Mouse (Mus musculus) monocyte, adult 5-6 weeks (primary cell): ENCODE results near the gene Tmem119. TPM values are rescaled to one million over a fixed set of nuclear protein-coding genes. Genes with fewer than 3 reads are reported as not detected.
"Not testable (repeated sequence)": the region's sequence is repeated elsewhere in the genome, so short reads cannot be mapped to it uniquely, and the experiment has no call there.

ENCODE experiments used
- ATAC-seq: fragments of 153-309, 156-312 bp; replicated peaks from 2 replicates; pipeline ENCODE4 v1.8.0; 2017; ENCODE audit warnings: mild to moderate bottlenecking; ENCODE audit not compliant: low TSS enrichment, insufficient number of reproducible peaks, severe bottlenecking, poor library complexity, low FRiP score
- total RNA-seq: library from RNA; stranded (forward); fragments of 200-1000, 200-491, 200-594 nt; gene quantifications from 3 replicates; pipeline ENCODE4 v1.2.3, GENCODE M21; 2017

The Tmem119 gene
- total RNA-seq, 1 experiment from 2014 or later: not detected

DNA sequence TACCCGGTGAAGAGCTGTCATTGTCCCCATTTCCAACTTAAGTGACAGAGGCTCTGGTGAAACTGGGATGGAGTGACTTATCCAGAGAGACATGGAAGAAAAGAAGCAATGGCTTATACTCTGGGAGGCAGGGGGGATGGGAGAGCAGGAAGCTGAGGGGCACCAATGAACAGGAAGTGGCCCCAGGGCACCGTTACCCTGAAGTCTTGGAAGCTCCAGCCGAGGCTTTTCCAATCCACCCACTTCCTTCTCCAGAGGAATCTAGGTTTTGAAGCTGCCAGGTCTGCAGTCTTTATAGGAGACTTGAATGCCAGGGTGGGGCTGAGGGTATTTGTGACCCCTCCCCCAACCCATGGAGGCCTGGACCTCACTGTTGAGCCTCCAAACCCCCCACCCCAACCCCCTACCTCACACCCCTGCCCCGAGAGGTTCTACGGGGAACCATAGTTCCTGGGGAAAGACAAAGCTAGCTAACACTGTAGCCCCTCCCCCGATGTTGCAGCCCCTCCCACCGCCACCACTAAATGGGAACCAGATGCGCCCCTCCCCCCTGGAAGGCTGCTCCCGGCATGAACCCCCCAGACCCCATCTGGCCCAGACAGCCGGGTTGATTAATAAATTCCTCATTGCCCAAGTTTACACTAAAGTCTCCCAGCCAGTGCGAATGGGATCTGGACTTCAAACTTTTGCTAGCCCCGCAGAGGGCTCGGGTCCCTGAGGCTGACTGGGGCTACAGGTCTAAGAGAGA is 3.7 kb downstream of the Tmem119 start:
- ATAC-seq: no peak

DNA sequence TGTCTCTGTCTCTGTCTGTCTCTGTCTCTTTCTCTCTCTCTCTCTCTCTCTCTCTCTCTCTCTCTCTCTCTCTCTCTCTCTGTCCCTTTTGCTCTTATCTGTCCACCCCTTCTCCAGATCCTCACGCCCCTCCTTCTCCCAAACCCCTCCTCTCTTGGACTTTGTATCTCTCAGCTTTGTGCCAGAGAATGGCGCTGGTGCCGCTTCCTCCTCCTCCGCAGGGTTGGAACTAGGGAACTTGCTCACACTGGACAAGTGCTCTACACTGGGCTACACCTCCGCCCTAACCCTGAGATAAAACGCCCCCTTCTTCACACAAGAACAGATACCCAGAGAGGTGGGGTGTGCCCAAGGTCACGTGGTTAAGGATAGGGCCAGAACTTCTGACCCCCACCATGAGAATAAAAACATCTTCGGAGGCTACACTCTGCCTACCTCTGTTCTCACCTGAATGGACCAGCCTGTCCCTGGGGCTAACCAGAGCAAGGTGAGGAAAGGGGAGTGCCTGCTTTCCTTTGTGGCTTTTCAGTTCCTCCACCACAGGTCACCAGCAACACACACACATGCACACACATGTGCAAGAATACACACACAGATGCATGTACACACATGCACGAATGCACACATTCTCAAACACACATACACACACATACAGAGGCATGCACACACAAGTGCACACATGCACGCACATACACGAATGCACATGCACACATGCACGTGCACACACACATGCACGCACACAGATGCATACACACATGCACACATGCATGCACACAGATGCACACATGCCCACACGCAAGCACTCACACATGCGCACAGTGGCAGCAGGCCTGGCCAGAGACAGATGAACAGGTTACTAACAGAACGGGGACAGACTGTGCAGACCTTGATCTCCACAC is 8.9 kb downstream of the Tmem119 start:
- no peak for ATAC-seq

DNA sequence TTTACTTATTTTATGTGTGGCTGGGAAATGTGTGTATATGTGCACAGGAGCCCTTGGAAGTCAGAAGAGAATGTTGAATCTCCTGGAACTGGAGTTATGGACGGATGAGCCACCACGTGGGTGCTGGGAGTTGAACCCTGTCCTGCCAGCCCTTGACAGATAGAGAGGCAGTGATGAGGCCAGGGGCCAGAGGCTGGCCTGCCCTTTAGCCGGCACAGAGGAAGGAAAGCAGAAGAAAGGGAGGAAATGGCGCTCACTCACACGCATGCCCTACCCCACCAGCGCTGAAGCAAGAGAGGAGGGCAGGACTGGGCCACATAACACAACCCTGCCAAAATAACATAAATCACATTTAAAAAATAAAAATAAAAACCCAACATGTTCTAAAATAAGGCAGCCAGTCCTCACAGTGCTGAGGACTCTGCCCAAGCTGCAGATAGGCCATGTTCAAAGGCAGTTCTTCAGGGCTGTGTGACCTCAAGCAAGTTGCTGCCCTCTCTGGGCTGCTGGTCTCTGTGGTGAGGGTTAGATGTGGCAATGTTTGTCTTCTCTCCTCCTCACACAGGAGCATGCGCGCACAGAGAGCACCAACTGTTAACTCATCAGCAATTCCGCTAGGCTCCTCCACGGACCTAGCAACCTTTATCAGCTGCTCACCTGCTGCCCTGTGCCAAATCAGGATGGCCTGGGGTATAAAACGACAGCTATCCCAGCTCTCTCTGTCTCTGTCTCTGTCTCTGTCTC is 9.7 kb downstream of the Tmem119 start:
- ATAC-seq: peak; percentile 52

DNA sequence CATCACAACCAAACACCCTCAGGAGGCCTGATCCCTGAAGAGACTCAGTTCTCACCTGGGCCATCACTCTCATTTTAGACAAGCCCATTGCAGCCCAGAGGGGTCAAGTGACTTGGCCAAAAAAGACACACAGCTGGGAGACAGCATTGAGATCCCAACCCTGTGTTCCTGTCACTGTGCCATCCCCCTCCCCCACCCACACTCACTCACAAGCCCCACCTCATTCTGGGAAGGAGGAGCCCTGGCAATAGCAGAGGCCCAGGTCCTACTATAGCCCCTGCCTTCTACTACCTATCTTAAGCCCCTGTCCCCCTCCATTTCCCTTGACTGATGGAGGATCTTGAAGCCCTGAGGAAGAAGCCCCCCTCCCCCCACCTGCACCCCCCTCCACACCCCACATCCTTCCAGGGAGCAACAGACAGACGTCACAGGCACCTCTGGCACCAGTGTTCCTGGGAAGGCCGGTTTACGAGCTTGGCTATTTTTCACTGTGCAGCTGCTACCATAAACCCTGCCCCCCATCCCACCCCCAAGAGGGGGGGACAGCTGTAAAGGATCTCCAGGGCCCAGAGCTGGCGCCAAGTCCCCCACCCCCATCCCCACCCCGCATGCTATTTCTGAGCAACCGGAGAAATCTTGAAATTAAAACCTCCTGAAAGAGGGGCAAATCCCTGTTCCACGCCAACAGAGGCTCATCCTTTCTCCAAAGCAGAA is 11.1 kb downstream of the Tmem119 start:
- no peak for ATAC-seq

DNA sequence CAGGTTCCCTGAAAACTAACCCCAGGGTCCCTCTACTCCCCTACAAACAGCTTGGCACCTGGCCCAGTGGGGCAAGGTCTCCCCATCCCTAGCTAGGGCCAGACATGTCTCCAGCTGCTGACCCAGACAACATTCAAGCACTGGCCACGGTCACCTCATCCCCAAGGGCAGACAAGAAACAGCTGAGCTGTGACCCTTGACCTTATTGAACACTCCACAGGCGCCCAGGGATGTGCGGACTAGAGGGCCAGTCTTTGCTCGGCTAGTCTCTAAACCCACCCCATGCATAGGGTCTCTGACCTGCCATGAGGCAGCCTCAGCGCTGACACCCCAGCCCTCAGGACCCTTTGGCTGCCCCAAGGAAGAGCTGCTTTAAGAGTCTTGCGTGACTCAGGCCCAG is 11.7 kb downstream of the Tmem119 start:
- no peak for ATAC-seq

DNA sequence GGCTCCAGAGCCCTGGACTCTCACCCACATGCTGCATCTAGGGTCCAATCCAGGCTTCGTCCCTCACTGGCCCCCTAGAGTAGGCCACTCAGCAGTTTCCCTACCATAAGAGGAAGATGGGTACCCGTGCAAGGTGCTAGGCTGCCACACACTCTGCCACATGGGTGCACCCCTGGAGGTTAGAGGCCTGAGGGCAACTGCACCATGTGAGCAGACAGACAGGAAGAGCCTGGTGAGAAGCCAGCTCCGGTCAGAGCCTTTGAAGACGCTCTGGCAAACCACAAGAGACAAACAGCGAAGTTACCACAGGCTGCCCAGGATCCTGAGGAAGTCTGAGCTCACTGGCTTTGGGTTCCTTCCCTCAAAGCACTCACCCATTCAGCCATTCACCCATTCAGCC is 13.3 kb downstream of the Tmem119 start:
- peak; percentile 37 for ATAC-seq

DNA sequence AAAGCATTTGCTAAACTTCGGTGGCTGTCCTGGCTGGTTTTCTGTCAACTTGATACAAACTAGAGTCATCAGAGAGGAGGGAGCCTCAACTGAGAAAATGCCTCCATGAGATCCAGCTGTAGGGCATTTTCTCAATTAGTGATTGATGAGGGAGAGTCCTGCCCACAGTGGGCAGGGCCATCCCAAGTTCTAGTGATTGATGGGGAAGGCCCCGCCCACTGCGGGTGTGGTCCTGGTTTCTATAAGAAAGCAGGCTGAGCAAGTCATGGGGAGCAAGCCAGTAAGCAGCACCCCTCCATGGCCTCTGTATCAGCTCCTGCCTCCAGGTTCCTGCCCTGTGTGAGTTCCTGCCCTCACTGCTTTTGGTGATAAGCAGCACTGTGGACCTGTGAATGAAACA is 16.2 kb downstream of the Tmem119 start:
- ATAC-seq: not testable (repeated sequence)

DNA sequence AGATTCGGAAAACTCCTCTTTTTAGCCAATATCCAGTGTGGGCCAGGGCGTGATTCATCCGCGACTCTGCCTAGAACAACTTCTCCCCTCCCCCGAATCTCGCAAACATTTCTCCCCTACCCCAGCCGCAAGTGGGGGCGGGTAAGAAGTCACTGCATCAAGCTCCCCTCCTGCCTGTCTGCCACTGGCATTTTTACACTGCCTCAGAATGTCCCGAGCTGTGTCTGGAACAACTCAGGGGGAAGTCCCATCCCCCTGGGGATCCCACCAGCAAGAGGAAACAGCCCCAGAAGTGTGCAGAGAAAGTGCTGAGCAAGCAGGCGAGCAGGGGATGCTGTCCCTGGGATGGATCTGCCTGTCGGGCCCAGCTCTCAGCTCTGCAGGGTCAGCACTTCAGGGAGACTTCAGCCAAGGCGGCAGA is 16.7 kb downstream of the Tmem119 start:
- no peak for ATAC-seq

DNA sequence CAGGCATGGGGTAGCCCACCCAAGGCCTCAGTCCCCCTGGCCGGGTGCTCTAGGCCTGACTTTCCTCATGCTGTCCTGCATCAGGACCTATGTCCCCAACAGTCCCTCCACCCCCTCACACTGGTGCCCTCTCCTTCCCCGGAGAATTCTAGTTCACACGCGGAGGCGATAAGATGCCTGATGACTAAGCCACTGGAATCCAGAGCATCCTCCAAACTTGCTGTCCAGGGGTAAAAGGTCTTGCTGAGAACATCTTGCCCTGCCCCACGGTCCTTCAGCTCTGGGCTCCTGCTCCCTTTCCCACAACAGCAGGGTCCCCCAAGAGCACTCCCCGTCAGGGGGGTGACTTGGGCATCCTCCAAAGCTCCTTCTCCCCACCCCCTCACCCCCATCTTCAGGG is 17.7 kb downstream of the Tmem119 start:
- no peak for ATAC-seq

DNA sequence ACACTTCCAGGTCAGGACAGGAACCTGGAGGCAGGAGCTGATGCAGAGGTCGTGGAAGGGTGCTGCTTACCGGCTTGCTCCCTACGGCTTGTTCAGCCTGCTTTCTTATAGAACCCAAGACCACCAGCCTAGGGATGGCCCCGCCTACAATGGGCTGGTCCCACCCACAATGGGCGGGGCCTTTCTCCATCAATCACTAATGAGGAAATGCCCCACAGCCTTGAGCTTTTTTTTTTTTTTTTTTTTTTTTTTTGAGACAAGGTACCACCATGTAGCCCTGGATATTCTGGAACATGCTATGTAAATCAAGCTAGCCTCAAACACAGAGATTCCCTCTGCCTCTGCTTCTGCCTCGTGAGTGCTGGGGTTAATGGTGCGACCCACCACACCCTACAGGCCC is 18.4 kb downstream of the Tmem119 start:
- ATAC-seq: no peak

DNA sequence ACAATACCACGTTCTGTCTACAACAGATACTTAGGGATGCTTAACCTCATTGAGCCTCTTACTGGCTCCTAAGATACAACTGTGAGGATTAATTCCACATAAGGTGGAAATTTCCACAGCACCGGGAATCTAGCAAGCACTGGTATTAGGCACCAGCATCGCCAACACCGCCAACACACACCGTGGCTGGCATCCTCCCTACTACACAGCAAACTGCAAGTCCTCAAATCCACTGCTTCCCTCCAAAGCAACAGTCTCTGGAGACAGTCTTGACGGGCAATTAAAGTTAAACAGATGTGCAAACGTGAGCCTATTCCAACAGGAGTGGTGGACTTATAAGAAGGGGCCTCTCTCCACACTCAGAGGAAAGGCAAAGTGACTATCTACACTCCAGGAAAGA is 19.1 kb downstream of the Tmem119 start:
- ATAC-seq: no peak

DNA sequence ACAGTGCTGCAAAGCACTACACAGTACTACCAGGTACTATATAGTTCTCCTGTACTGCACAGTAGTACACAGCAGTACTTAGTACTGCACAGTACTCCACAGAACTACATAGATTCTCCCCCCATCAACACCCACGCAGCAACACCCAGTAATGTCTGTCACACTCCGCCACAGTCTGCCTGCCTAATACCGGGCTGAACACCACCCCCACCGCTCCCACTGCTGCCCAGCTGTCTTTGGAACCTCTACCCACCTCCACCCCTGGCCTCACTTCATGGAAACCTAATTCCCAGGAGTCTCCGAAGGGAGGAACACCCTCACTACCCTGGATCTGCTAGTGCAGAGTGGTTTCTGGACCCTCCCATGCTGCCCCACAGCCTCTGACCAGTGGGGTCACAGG is 19.6 kb downstream of the Tmem119 start:
- ATAC-seq: no peak

DNA sequence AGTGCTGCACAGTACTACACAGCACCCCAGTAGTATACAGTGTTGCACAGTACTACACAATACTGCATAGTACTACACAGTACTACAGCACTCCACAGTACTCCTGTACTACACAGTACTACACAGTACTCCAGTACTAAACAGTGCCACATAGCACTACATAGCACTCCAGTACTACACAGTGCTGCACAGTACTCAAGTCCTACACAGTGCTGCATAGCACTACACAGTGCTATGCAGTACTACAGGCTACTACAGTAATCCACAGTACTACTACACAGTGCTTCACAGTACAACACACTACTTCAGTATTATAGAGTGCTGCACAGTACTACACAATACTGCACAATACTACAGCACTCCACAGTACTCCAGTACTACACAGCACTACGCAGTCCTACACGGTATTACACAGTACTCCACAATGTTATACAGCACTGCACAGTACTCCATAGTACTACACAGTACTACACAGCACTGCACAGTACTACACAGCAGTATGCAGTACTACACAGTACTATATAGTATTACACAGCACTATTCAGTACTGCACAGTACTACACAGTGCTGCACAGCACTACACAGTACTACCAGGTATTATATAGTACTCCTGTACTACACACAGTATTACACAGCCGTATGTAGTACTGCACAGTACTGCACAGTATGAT is 20.1 kb downstream of the Tmem119 start:
- no peak for ATAC-seq

DNA sequence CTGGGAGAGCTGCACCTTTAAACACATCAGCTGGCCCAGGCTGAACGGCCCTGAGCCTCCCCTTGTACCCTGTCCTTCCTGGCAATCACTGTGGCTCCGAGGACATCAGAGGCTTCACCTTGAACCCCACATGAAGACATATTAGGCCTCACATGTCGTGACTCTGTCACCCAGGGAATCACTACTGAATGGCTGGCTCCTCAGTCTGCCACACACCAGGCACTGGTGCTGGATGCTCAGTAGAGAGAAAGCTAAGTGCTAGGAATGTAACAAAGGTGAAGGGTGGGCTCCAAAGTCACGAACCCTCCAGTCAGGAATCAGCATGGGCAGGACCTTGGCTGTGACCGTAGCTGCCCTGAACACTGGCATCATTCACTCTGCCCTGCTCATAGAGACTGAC is 20.7 kb downstream of the Tmem119 start:
- no peak for ATAC-seq

DNA sequence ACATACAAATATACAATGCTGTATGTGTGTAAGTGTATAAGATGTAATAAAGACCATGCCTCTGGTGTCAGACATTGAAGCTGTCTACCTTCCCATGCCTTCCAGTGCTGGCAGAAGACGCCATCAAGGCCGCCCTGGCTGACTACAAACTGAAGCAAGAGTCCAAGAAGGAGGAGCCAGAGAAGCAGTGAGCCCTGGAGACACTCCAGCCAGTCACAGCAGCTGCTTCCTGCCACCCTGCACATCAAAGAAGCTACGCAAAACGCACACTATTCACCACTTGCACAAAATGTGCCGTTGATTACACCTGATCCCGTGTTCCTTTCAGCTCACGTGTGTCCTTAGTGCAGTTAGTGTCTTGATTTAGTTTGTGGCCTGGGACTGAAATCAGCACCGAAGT is 22.6 kb downstream of the Tmem119 start:
- ATAC-seq: not testable (repeated sequence)

DNA sequence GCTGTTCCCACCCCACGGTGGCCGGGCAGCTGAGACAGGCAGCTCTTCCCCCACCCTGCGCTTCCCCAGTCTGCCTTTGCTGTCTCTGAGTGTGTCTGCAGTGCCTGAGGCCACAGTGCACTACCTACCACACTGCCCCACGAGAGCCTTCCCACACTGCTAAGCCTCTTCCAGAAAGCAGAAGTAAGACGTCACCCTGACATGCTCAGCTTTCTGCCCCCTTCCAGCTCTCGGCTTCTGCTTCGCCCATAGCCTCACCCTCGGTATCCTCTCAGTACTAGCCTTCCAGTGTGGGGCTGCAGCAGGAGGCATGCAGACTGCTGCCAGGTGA is 23.5 kb downstream of the Tmem119 start:
- peak; percentile 72 for ATAC-seq

DNA sequence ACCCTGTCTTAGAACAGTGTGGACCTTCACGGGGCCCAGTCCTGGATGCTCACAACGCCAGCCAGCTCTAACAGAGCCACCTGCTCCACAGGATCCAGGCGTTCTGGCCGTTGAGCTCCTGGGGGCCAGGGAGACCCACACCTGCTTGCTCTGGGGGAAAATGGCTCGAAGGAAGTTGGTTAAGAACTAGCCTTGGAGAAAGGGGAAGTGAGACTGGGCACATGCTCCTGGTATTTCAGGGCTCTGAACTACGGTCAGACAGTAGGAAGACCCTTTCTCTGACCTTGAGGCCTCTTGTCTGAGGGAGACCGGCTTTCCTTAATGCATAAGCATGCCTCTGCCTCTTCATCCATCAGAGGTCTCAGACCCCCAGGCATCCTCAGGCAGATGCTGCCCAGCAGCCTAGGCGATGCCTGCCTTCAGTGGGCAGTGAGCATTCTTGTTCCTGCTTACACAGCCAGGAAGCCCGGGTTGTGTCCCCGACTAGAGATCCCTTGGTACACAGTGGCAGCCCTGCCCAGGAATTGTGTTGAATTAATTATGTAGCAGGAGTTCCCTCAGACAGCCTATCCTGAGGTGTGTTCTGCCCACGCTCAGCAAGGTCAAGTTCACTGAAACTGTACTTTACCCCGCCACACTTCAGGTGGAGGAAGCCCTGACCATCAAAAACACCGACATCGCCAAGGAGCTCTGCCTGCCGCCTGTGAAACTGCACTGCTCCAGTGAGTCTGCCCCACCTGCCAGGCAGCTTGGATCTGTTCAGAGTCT is 24.0 kb downstream of the Tmem119 start:
- ATAC-seq: 0 out of 2 replicates have a peak, but pooled peaks have one; percentile 9

DNA sequence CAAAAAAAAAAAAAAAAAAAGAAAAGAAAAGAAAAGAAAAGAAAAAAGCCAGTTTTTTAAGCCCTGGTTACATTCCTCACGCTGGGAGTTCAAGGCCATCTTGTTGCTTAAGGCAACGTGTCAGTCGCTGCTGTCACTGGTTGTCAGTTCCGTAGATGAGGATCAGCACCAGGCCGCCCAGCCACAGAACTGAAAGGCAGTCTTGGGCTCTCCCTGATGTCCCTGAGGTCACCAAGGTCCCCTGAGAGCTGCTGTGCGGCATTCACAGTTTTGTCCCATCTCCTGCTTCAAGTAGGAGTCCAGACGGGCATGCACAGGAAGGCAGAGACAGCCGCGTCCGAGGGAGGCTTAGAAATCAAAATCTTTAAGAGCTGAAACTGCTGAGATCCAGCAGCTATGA is 24.7 kb downstream of the Tmem119 start:
- no peak for ATAC-seq
